Mouse (Mus musculus): Measurements from ENCODE around the gene Sema4d.

Gene Sema4d

DNA sequence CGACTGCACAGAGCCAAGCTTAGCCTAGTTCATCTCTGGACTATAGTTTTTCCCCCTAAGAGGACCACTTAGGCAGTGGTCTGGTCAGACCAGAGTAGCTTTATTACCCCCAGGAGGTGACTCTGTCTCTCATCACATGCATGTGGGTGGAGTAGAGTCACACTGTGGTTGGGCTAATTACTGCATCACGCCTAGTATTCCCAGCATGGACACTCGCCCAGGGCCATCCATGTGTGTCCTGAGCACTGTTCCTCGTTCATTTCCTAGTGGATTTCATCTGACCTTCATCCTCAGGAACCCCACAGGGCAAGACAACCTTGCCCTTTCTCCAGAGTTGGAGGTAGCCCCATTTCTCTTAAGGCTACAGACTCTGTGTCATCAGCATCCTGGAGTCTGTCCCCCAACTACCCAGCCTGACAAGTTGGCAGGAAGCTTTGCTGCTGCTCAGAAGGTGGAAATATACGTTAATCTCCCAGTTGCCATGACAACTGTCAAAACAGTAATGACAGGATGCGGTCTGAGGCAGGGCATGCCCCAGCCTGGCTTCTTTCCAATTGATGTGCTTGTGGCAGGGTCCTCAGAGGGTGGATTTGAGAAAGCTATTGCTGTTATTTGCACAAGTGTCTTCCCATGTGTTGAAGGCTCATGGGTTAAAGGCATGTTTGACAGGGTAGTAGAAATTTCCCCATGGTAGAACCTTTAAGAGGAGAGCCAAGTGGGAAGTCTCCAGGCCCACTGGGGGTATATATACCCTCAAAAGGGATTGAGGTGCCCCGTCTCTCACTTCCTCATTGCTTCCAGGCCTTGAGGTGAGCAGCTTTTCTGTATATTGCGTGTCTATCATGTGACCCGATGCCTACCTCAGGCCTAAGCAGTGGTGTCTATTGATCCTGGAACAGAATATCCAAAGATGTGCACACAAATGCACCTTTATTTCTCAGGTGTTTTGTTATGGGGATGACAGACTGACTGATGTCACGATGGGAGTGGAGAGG, 20.4 kb upstream of the Sema4d start:
- no peak for DNase-seq

DNA sequence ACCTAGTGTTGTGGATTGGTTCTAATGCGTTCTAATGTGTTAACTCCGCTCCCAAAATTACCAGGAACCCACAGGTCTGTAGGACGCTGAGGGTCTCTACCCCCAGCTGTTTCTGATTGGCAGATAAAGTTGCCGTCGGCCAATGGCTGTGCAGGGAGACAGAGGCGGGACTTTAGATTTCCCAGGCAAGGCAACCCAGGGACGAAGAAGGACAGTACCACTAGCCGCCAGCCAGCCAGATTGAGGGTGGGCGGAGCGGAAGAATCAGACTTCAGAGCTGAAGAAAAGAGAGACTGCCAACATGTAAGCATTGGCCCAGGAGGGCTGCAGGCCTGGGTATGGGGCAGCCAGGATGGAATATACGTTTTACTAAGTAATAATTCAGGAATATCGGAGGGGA, 14.6 kb upstream of the Sema4d start:
- peak in 1 of 2 experiments; percentile 49 for DNase-seq

DNA sequence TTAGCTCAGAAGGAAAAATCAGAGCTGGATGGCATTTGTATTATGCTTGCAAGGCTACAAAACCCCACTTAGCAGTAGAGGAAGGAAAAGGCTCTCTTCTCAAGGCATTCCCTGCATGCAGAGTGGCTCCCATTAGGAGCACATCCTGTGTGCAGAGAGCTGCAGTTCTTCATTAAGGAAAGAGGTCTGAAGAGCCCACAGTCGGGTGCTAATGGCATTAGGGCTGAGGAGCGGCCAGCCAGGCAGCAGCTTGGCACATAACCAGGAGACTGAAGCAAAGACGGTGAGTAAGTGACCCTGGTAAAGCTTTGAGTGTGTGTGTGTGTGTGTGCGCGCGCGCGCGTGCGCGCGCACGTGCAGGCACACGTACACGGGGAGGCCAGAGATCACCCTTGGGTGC, 12.7 kb upstream of the Sema4d start:
- DNase-seq = peak; percentile 72 to 73

DNA sequence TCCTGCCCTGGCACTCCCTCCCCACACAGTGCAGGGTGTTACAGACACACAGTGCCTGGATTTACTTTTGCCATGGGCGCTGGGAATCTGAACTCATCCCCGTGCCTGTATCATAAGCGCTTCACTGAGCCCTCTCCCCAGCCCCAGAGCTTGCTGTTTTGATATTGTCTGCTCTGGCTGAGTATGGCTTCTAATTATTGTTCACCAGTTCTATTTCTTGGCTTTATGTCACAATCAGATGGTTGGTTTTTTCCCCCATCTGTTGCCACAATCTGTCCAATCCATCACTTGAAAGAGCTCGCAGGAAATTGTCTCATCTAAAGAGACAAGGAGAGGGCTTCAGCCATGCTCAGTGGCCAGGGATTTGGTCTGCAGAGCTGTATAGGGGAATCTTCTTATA, 12.1 kb upstream of the Sema4d start:
- DNase-seq = peak; percentile 80 to 81

DNA sequence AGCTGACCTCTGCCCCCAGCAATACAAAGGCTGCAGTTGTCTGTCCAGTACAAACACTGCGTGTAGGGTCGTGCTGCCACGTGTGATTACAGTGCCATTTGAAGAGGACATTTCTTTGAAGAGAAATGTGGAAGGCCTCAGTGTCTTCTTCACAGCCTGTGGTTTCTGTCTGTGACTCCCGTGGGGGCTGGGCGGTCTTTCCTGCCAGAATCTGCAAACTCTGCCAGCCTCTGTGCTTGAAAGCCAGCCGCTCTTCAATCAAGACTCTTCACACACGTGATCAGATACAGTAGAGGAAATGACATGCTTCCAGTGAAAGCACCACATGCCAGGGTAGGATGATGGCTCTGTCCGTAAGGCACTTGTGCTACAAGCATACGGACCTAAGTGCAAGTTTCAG, 7.4 kb upstream of the Sema4d start:
- peak in 1 of 2 experiments; percentile 31 for DNase-seq

DNA sequence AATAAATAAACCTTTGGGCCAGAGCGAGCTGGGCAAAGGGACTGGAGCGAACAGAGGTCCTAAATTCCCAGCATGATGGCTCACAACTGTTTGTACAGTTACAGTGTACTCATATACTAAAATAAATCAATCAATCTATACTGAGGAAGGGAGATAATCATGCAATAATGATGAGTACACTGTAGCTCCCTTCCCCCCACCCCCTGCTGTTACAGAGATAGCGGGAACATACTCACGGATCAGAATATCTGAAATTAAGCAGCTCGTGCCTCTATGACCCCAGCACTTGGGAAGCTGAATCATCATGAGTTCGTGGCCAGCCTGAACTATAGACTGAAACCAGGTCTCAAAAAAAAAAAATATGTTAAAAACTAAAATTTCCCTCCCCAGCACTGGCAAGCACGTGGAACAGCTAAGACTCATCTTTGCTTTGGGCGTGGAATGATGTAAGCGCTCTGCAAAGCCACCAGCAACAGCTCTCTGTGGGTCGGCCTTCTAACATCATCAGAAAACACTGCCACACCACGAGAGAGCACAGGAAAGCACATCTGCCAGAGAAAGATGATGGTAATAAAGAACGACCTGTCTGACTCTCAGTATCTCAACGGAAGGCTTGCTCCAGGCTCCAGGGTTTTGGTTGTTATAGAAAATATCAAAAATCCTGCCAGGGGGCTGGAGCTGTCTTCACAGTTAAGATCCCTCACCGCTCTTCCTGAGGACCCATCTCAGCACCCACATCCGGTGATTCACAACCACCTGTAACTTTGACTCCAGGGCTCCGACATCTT, 6.4 kb upstream of the Sema4d start:
- DNase-seq = peak in 1 of 2 experiments; percentile 1

DNA sequence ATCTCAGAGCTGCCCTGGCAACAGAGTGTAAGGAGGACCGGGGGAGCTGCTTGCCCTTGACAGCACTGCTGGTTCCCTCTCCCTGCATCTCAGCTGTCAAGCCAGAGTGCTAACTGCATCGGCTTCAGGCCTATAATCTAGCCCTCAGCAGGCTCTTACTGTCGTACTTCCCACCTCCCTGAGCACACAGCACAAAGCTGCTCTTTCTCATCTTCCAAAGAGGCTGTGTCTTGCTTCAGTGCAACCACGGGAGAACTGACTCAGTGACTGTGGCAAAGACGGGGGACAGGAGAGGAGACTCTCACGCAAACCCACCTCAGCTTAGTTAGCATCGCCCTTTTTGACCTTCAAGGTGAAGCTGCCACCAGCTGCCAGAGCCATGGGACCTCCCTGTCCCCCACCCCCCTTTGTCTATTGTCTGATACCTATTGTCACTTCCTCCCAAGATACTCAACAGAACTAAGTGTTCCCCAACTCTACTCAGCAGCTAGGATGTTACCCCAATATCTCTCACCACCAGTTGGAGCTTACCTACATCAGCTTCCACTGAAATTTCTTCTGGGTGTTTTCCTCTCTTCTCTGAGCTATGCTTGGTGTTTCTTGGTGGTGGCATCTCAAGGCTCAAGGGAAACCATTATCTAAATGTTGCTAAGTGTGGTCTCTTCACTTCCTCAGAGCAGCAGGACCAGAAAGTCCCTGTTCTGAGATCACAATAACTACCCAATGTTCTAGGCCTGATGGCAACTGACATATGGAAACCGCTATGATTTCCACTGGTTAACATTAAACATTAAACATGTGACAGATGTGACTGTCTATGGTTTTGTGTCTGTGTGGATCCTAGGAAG, 4.6 kb upstream of the Sema4d start:
- no peak for DNase-seq

DNA sequence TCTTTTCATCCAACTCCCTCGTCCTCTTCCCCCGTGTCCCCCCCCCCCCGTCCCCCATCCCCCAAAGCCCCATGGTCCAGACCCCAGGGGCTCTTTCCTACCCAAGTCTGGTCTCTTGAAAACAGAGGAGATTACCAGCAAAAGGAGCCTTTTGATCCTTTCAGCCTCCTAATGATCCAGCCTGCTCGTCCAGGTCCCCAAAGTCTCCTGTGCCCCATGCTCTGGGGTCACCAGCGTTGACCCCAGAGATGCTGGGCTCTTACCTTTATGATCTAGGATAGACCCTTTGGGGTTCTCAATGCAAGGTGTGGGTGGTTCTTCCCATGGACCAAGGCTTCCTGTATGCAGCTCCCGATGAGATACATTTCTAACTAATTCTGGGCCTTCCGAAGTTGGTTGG, 401 bp upstream of the Sema4d start:
- no peak for DNase-seq

DNA sequence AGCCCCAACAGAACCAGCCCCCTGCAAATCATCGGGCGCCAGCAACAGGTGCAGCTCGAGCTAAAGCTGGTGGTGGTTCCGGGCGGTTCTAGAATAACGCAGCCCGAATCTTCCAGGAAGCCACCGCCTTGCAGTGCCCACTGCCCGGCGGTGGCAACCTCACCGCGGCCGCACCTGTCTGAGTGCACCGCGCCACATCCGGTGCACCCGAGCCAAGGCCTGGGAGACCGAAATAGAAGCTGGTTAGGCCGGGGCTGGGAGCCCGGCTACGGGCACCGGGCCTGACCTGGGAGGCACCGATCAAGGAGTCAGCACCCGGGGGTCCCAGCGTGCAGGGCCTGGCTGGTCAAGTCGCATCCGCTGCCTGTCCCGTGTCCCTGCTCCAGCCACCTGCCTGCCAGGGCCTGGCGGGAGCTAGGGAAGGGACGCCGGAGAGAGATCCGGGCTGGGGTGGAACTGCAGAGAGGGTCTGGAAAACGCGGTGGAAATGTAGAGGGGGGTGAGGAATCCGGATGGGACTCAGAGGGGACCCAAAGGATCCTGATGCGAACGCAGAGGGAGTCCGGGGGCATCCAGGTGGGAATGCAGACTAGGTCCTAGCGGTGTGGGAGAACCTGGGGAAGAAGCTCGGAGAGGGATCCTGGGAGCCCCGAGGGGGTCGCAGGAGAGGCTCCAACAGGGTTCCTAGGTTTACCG, 670 bp downstream of the Sema4d start:
- DNase-seq = peak; percentile 82

DNA sequence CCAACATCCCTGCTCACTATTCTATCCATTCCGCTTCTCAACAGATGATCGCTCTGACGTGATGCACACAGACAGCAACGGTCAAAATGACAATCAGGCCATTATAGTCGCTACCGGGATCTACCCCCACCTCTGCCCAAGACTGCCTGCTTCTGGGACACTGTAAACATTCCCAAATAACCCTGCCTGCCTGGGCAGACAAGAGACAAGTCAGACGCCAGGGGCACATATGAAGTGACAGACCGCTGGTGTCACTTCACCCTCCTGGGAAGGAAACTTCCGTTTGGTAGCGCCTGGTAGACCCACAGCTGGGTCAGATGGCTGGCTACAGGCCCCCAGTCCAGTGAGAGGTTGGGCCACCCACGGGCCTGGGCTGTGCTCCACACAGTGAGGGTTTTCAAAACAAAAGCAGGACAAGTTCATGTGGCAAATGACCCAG, 1.4 kb downstream of the Sema4d start:
- peak; percentile 48 to 51 for DNase-seq

DNA sequence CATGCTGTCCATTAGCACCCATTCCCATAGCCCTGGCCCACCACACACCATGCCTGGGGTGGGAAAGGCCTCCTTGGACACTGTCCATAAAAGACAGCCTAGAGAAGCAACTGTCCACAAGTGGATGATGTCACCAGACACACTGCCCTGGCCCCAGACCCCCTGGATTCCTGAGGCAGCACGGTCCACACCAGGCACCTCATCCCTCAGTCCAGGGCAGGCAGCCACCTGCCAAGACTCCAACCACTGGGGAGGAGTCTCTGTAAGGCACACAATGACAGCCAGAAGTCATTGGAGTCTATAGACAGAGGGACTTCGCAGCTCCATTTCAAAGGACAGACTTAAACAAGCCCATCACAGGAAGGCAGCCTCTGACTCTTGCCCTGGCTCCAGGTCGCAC, 1.9 kb downstream of the Sema4d start:
- DNase-seq = peak in 1 of 2 experiments; percentile 41

DNA sequence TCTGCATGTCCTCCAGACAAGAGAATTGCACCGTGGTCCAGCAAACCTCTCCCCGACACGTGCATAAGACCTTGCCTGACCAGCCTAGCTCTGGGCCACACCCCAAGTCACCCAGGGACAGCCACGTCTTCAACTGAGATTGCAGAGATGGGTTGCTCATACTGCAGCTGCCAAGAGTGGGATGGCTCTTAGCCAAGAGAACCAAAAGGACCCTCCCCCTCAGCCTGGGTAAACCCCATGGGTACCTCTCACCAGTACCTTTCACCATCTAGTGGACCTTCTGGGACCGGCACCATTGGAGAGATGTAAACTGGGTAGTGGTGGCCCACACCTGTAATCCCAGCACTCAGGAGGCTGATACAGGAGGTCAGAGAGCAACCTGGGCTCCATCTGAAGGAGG, 2.8 kb downstream of the Sema4d start:
- DNase-seq = peak in 1 of 2 experiments; percentile 32

DNA sequence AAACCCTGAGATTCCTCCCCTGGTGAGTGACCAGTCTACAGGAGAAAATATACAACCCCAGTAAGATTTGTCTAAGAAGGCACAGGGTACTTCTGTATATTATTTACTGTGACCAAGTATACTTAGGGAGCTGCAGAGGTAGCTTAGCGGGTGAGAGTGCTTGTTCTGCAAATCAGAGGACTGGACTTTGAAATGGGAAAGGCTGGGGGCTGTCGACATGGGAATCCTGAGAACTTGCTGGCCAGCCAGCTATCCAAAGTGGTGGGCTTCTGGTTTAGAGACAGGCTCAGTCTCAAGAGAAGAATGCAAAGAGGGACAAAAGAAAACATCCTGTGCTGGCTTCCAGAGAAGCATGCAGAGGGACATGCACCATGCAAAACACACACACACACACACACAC, 5.7 kb downstream of the Sema4d start:
- DNase-seq = no peak

DNA sequence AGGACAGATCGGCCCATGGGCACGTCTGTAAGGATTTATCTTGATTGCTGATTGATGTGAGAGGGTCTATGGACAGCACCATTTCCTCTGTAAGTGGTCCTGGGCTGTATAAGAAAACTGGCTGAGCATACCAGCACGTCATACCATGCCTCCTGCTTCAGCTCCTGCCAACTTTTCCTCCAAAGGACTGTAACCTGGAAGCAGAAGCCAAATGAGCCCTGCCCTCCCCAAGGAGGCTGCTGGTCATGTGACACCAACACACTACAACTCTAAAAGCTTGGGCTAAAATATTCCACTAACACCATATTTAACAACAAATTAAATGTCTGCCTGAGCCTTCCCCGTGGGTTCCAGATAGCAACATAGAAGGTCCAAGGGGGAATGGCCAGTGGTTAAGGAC, 6.9 kb downstream of the Sema4d start:
- no peak for DNase-seq

DNA sequence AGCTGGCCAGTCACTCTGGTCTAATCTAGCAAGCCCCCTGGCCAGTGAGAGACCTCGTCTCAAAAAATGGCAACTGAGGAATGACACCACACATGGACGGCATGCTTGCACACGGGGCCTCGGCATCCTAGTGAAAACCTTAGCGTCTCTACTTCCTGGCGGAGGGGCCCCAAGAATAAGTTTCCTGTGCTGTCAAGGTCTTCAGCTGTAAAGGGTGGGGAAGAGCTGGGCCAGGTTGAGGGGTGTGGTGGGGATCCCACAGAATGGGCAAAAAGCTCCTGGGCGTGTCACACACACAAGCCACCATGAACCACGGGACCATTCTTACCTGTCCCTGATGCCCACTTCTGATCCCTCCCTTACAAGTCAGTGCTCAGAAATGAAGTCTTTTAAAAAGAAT, 9.1 kb downstream of the Sema4d start:
- DNase-seq = no peak

DNA sequence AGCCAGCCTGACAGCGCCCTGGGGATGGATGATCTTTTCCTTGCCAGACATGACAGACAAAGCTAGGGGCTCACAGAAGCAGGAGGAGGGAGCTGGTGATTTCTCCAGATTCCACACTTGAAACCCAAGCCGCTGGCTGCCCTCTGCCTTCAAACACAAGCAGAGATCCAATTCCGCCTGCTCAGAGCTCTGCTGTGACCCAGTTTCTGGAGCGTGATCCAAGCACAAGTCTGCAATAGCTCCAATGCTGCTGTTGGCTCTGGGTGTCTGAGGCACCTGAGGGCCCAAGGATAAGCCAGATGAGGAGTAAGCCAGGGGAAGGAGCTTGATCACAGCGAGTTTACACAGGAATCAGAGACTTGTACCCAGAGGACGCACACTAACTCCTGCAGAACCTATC, 9.7 kb downstream of the Sema4d start:
- peak in 1 of 2 experiments; percentile 57 for DNase-seq

DNA sequence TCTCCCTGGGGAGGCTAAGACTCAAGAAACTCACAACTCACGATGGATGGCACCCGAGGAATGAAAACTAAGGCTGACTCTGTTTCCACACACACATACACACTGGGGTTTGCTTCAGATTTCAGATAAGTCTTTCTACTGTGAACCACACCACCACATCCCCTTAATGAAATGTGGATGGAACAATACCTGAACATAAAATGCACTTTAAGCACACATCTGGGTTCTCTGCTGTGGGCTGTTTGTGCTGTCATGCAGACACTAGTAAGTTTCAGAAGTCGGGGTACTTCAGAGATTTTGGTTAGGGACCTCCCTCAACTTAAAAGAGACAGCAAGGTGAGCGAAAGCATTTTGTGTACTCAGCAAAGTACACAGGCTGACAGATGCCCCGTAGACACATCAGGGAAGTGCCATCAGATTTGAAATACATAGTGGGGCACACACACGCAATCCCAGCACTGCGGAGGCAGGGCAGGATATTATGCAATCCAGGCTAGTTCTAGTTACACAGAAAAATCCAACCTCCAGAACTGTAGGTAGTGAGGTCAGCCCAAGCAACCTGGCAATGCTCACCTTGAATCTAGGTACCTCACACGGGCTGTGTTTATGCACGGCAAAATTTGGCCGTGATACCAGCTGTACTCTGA, 12.9 kb downstream of the Sema4d start:
- DNase-seq = no peak

DNA sequence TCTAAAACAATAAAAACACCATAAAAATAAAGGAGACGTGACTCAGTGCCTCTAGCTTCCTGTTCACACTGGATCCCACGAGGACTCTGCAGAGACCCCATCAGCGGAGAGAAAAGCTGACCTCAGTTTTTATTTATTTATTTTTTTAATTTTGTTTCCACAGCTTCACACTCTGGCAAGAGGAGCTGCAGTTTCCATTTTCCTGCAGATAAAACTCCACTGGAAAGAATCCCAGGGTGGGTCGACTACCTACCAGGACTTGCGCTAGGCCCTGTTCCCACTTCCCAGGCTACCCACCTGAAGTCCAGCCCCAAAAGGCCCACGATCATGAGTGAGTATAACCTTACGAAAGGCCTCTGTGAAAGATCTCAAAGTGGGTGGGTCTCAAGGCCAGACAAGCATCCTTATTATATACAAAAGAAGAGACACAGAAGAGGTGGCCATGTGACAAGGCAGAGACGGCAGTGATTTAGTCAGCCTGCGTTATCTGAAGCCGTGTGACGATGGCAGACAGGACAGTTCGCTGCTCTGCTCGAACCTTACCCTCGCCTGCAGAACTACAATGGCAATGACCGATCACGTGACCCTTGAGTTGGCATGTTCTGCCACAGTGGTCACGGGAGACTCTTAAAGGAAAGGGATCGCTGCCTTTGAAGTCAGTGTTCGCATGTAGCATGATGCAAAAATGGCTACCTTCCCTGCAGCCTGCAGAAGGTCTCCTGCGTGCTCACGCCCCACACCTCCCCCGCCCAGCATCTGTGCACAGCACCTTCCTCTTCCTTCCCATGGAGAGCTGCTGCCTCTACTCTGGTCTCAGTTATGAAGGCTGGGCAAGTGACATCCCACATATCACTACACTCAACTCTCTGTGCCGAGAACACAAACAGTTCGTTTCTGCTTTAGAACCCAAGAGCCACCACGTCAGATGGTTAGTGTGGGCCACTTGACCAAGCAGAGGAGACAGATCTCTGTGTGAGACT, 14.3 kb downstream of the Sema4d start:
- no peak for DNase-seq

DNA sequence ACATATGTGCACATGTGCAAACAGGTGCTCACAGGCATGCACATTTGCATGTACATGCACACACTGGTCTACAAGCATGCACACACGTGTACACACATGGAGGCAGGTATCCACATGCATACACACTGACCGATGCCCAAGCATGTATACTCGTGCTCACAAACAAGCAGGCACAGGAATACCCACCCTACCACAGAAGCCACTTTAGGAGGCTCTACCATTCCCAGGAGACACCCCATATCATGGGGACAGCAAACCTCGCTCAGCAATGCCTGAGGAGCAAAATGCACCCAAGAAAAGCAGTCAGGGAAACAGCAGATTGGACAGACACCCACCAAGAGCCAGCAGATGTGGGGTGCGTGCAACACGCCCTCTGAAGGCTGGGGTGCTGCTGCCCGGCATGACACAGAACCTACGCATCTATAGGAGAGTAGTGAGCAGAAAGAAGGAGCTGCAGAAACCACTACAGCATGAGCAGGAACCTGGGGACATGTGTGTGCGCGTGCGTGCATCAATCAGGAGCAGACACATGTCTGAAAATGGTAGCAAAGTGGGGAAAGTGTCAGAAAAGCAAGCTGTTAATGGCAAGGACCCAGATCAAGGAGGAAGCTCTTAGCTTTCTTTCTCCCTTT, 15.1 kb downstream of the Sema4d start:
- DNase-seq = no peak

All from cerebellum, postnatal 25 days (tissue).